ENCODE assay signal across 17 mouse cellular contexts in the genomic region with DNA sequence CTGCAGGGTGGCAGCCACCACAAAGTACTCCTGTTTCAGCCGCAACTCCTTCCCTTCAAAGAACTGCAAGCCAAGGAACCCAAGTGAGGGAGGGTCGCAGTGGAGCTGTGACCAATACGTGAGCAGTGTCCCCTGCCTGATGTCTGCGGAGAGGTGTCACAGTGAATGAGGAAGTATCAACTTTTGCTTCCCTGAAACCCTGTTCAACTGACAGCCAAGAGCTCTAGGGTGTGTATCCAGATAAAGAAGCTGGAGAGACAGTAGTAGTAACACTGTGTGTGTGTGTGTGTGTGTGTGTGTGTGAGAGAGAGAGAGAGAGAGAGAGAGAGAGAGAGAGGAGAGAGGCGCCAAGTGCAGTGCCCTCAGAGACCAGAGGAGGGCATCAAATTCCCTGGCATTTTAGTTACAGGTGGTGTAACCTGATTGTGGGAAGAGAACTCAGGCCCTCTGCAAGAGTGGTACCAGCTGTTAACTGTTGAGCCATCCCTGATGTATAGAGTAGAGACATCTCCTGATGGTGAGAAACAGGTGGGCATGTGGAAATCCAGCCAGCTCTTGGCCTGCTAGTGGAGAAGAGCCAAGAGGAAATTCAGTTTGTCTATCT. TPM values are rescaled to one million over a fixed set of nuclear protein-coding genes. Genes with fewer than 3 reads are reported as not detected.
DNase-seq lines count a peak whose midpoint lies in the region; ATAC-seq and TF ChIP-seq lines count a peak whose summit lies in the region.
"Had no signal": no experiment of that assay in that cellular context is flagged by ENCODE, and none has a peak within 500 bp of the region (broad histone marks: within the 10 kb centered on the region; RNA-seq: fewer than 3 reads in every experiment).

No protein-coding gene starts in this region.

- no peak for DNase-seq in hindbrain, postnatal 0 days (ENCODE audit: low spot score)
- DNase-seq in hindbrain, embryonic 14.5 days (ENCODE audit: low spot score): no peak
- DNase-seq in lung, postnatal 0 days (ENCODE audit: low spot score): no peak
- no peak for DNase-seq in lung, postnatal 36 days
- peak; percentile 27 for DNase-seq in brain, adult 2 months (ENCODE audit: low read depth, low spot score)
- DNase-seq in naive thymus-derived CD4-positive, alpha-beta T cell, adult 2 months (ENCODE audit: low read depth): peak; percentile 37
- no peak for DNase-seq in limb, embryonic 10.5 days (ENCODE audit: low spot score)
- no peak for DNase-seq in gastrocnemius, postnatal 10 days
- DNase-seq: cerebellum, adult 2 months; layer of hippocampus, adult 9-11 months; right cerebral cortex, postnatal 25 days; thymus, postnatal 25 days had no signal

- H3K4me3 ChIP-seq in hindbrain, postnatal 0 days (ENCODE audit: low read length): no peak overlapping the region
- no peak overlapping the region for H3K4me3 ChIP-seq in hindbrain, embryonic 14.5 days (replicated peaks; ENCODE audit: low read length)
- no peak overlapping the region for H3K4me3 ChIP-seq in lung, postnatal 0 days (ENCODE audit: low read depth, low read length)
- H3K4me3 ChIP-seq in limb, embryonic 10.5 days: no peak overlapping the region
- H3K4me3 ChIP-seq: heart, embryonic 13.5 days; hindbrain, embryonic 12.5 days; limb, embryonic 13.5 days had no signal

- TF ChIP-seq EP300 in lung, postnatal 0 days (IDR thresholded peaks at IDR 0.05): no peak

- no peak overlapping the region for H3K9ac ChIP-seq in hindbrain, postnatal 0 days (replicated peaks; ENCODE audit: low read length)
- no peak overlapping the region for H3K9ac ChIP-seq in hindbrain, embryonic 14.5 days
- no peak overlapping the region for H3K9ac ChIP-seq in lung, postnatal 0 days (replicated peaks; ENCODE audit: low read depth)
- H3K9ac ChIP-seq: heart, embryonic 13.5 days; hindbrain, embryonic 12.5 days; limb, embryonic 13.5 days had no signal

- no peaks in the 10 kb centered on the region for H3K9me3 ChIP-seq in hindbrain, postnatal 0 days (ENCODE audit: low read length)
- H3K9me3 ChIP-seq in hindbrain, embryonic 14.5 days (ENCODE audit: control insufficient read depth, low read length): no peaks in the 10 kb centered on the region
- no peaks in the 10 kb centered on the region for H3K9me3 ChIP-seq in lung, postnatal 0 days (ENCODE audit: low read length)
- no peaks in the 10 kb centered on the region for H3K9me3 ChIP-seq in limb, embryonic 10.5 days (replicated peaks)
- H3K9me3 ChIP-seq: heart, embryonic 13.5 days; hindbrain, embryonic 12.5 days; limb, embryonic 13.5 days had no signal

- no peaks in the 10 kb centered on the region for H3K4me1 ChIP-seq in hindbrain, postnatal 0 days (ENCODE audit: insufficient read depth, low read length)
- H3K4me1 ChIP-seq in hindbrain, embryonic 14.5 days (replicated peaks; ENCODE audit: control insufficient read depth, insufficient read depth, low read length): no peaks in the 10 kb centered on the region
- no peaks in the 10 kb centered on the region for H3K4me1 ChIP-seq in lung, postnatal 0 days (ENCODE audit: insufficient read depth, low read depth, low read length)
- H3K4me1 ChIP-seq in limb, embryonic 10.5 days: no peaks in the 10 kb centered on the region
- H3K4me1 ChIP-seq: heart, embryonic 13.5 days; hindbrain, embryonic 12.5 days; limb, embryonic 13.5 days had no signal

- H3K4me2 ChIP-seq in hindbrain, postnatal 0 days (ENCODE audit: low read depth, low read length): no peak overlapping the region
- no peak overlapping the region for H3K4me2 ChIP-seq in hindbrain, embryonic 14.5 days (replicated peaks)
- no peak overlapping the region for H3K4me2 ChIP-seq in lung, postnatal 0 days (replicated peaks; ENCODE audit: low read depth, low read length)
- H3K4me2 ChIP-seq: heart, embryonic 13.5 days; hindbrain, embryonic 12.5 days; limb, embryonic 13.5 days had no signal

- no peaks in the 10 kb centered on the region for H3K36me3 ChIP-seq in hindbrain, postnatal 0 days (ENCODE audit: insufficient read depth, low read length)
- H3K36me3 ChIP-seq in hindbrain, embryonic 14.5 days (replicated peaks; ENCODE audit: control insufficient read depth, insufficient read depth): no peaks in the 10 kb centered on the region
- H3K36me3 ChIP-seq in lung, postnatal 0 days (ENCODE audit: insufficient read depth, low read length): peaks cover 42% of the 10 kb centered on the region
- H3K36me3 ChIP-seq in limb, embryonic 10.5 days: no peaks in the 10 kb centered on the region
- H3K36me3 ChIP-seq: hindbrain, embryonic 12.5 days; limb, embryonic 13.5 days had no signal

- peak; percentile 20; the same call in 1 of the 2 replicates for TF ChIP-seq CTCF in hindbrain, postnatal 0 days (IDR thresholded peaks at IDR 0.05; ENCODE audit: low read depth)
- TF ChIP-seq CTCF in lung, postnatal 0 days (IDR thresholded peaks at IDR 0.05): peak; percentile 50

- WGBS in hindbrain, postnatal 0 days: 75% methylated on average over 5 of the region's 5 CpGs
- 83% methylated on average over 5 of the region's 5 CpGs for WGBS in hindbrain, embryonic 14.5 days
- WGBS in lung, postnatal 0 days: 75% methylated on average over 5 of the region's 5 CpGs
- 74% methylated on average over 5 of the region's 5 CpGs for WGBS in limb, embryonic 10.5 days

- no peak overlapping the region for H3K27ac ChIP-seq in hindbrain, postnatal 0 days
- H3K27ac ChIP-seq in hindbrain, embryonic 14.5 days: no peak overlapping the region
- H3K27ac ChIP-seq in lung, postnatal 0 days (ENCODE audit: low read length): no peak overlapping the region
- no peak overlapping the region for H3K27ac ChIP-seq in limb, embryonic 10.5 days
- H3K27ac ChIP-seq: heart, embryonic 13.5 days; hindbrain, embryonic 12.5 days; limb, embryonic 13.5 days; macrophage had no signal

- no peak for ATAC-seq in hindbrain, postnatal 0 days
- ATAC-seq in hindbrain, embryonic 14.5 days (ENCODE audit: low FRiP score): no peak
- no peak for ATAC-seq in lung, postnatal 0 days

- no peaks in the 10 kb centered on the region for H3K27me3 ChIP-seq in hindbrain, postnatal 0 days (ENCODE audit: insufficient read depth, low read length)
- no peaks in the 10 kb centered on the region for H3K27me3 ChIP-seq in hindbrain, embryonic 14.5 days (ENCODE audit: control insufficient read depth, insufficient read depth, low read length)
- no peaks in the 10 kb centered on the region for H3K27me3 ChIP-seq in lung, postnatal 0 days (replicated peaks; ENCODE audit: insufficient read depth, low read length)
- H3K27me3 ChIP-seq in limb, embryonic 10.5 days (ENCODE audit: low read depth, poor library complexity, severe bottlenecking): no peaks in the 10 kb centered on the region
- H3K27me3 ChIP-seq: heart, embryonic 13.5 days; hindbrain, embryonic 12.5 days; limb, embryonic 13.5 days had no signal

RNA-seq across cellular contexts. Expression of gene Pygl, which starts 29.3 kb away (rescaled TPM):
- total RNA-seq in hindbrain, postnatal 0 days (2014; rRNA removed): 9.0 and 10.9 TPM in 2 replicates
- 8.3 and 8.4 TPM in 2 replicates for polyA plus RNA-seq in hindbrain, postnatal 0 days (2015; fragmentation: Nextera tagmentation; extraction: Ambion mirVana)
- 9.2 and 9.4 TPM in 2 replicates for polyA plus RNA-seq in hindbrain, embryonic 14.5 days (2014; fragmentation: Nextera tagmentation; extraction: Ambion mirVana)
- 46.3 and 63.1 TPM in 2 replicates for polyA plus RNA-seq in lung, postnatal 0 days (2015; fragmentation: Nextera tagmentation; extraction: Ambion mirVana)
- polyA plus RNA-seq in limb, embryonic 10.5 days (2016; fragmentation: Nextera tagmentation; extraction: Ambion mirVana): 5.4 and 5.5 TPM in 2 replicates
- 1 to 10 TPM; 3.3 to 5.5 TPM for total RNA-seq in gastrocnemius, postnatal 10 days (2021)

RNA-seq across cellular contexts. Expression of gene Abhd12b, which starts 48.1 kb away (rescaled TPM):
- 0.14 TPM in 1 of 2 replicates, not detected in the other for total RNA-seq in hindbrain, postnatal 0 days (2014; rRNA removed)
- not detected in 2 replicates for polyA plus RNA-seq in hindbrain, postnatal 0 days (2015; fragmentation: Nextera tagmentation; extraction: Ambion mirVana)
- 0.23 TPM in 1 of 2 replicates, not detected in the other for polyA plus RNA-seq in hindbrain, embryonic 14.5 days (2014; fragmentation: Nextera tagmentation; extraction: Ambion mirVana)
- 0.45 and 0.57 TPM in 2 replicates for polyA plus RNA-seq in lung, postnatal 0 days (2015; fragmentation: Nextera tagmentation; extraction: Ambion mirVana)
- 0.18 TPM in 1 of 2 replicates, not detected in the other for polyA plus RNA-seq in limb, embryonic 10.5 days (2016; fragmentation: Nextera tagmentation; extraction: Ambion mirVana)
- total RNA-seq in gastrocnemius, postnatal 10 days (2021): not detected
- polyA plus RNA-seq: cerebellum, adult 2 months; heart, embryonic 13.5 days; hindbrain, embryonic 12.5 days; kidney, embryonic 14.5 days; limb, embryonic 13.5 days; macrophage had no signal

Comparison
In these comparisons a context has a peak if more than half of its experiments do, and no peak if none do; other contexts are left out.
1. DNase-seq: peak in brain, adult 2 months (single experiment) and naive thymus-derived CD4-positive, alpha-beta T cell, adult 2 months (single experiment); none in hindbrain, postnatal 0 days (single experiment), hindbrain, embryonic 14.5 days (single experiment), lung, postnatal 0 days (single experiment), lung, postnatal 36 days (single experiment), limb, embryonic 10.5 days (single experiment) and gastrocnemius, postnatal 10 days (single experiment).